Mouse (Mus musculus) liver (tissue): ENCODE data around the gene Pgpep1l.
A peak's percentile ranks its signal among the peaks of the same experiment; 100 is the strongest.

Source experiments
- DNase-seq: peaks from one replicate; pipeline ENCODE4 v3.0.0-alpha.2; 2020; ENCODE audit warnings: mixed read lengths

Gene Pgpep1l

DNA sequence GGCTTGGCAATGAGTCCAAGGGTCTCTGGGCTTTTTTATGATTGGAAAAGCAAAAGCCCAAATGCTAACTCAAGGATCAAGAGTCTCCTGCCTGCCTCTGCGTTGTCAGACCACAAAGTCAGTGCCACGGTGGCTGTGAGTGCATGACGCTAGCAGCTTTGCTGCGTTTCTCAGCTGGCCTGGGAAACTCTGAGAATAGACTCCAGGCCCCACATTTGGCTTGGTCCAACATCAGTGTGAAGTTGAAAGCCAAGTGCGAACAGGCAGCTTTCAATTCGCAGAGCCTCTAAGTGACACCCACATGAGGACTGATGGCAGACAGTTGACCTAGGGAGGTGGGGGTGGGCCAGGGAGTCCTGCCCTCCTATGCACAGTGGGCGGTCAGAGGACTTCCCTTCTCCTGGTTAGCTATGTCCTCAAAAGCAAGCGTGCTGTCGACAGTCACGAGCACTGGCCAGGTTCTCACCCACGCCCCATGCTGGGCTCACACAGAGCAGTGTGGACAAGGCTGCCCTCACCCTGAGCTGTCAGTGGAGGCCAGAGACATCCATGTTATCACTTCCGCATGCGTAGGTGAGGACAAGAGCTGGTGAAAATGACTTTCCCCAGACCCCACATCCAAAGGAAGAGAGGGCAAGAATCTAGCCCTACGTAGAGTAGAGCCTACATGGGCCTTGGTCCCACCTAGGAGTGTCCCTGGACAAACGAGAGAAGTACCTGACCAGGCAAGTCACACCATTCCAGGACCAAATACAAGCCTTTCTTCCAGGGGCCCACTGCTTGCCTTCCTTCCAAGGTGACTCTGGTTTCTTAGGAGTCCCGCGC is 5.5 kb downstream of the Pgpep1l start:
- no peak for DNase-seq

DNA sequence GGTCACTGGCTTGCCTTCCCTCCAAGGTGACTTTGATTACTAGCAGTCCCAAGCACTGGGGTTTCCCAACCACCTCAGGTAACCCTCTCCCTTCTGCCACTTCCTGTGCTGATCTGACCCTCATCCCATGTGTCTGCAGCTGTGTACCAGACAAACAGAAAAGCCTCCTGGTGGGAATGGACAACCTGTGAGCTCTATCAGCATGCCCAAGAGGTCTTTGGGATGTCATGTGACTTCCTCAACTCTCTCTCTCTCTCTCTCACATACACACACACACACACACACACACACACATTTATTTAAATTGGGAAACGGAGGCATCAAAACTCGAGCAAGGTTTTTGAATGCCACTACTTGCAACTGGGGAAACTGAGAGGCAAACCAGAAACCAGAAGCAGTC is 6.3 kb downstream of the Pgpep1l start:
- DNase-seq, result no peak

- DNase-seq, result no peak
These were observed 13.1 kb downstream of the Pgpep1l start for GRCm38 (mm10) chr7:68250902-68251301.

DNA sequence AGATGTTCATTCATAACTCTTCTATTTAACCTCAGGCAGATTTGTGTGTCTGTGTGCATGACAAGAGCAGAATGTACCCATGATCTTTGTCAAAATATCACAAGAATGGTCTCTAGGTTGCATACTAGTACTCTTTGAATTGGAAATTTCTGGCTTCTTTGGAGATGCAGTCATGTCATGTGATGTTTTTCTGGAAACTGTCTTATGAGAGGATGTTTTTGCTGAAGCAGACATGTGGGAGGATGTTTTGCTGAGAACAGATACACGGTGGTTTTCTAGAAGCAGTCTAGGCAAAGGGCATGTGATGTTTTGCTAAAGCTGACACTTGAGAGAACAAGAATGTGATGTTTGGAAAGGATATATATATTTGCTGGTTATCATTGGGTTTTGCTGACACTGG is 13.6 kb downstream of the Pgpep1l start:
- DNase-seq, result no peak

- no peak for DNase-seq
These were observed 17.8 kb downstream of the Pgpep1l start for GRCm38 (mm10) chr7:68246249-68246648.

DNA sequence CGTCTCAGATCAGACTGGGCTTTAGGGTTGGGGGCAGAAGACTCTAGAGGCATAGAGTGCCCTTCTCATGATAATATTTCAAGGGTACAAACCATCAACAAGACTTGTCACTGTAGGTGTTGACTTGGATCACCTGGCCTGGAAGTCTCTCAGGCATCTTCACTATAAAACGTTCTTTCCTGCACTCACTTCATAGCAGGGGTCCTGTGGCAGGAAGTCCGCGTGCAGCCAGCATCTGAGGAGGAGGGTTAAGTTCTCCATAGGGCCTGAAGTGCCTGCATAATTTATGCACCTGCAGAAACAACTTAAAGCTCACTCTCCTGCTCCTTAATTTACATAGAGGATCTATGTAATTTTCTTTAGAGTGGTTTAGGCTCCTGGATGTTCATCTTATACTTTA is 18.4 kb downstream of the Pgpep1l start:
- no peak for DNase-seq

DNA sequence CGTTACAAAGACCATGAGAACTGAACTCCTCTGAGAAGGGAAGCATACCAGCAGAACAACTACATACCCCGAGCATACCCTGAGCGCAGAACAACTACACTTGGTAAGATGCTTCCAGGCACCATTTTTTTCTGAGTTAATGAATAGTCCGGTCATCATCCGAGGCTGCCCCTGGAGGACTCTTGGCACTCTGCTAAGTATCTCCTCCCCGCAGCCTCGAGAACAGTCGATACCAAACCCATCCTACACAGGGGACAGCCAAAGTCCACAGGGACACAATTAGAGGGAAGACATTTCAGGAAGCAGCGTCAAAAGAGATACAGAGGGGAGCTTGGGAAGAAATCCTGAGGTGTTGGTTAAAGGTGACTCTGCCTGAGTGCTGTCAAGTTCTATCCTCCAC is 22.8 kb downstream of the Pgpep1l start:
- no peak for DNase-seq

DNA sequence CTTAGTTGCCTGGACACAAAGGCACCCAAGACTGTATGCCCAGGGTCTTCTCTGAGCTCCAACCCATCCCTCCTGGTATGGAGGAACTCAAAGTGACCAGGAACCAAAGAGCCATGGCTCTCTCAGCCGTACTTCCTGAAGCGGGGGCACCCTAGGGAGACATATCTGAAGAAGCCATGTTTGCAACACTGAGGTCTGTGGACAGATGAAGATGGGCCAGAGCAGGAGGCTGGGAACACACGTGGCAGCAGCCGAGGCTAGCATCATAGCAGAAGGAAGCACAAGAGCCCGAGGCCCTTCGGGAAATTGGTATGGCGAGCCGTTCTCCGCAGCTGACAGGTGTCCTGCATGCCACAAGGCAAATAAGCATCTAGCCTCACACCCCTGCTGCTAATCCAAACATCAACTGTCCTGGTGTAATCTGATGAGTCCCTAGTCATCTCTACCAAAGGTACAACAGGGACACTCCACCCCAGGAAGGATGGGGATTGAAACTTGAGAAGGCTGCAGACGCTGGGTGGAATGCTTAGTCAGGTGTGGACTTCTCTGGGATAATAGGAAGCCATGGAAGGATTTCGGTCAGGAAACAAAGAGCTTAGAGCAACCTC is 24.7 kb downstream of the Pgpep1l start:
- DNase-seq, result no peak

DNA sequence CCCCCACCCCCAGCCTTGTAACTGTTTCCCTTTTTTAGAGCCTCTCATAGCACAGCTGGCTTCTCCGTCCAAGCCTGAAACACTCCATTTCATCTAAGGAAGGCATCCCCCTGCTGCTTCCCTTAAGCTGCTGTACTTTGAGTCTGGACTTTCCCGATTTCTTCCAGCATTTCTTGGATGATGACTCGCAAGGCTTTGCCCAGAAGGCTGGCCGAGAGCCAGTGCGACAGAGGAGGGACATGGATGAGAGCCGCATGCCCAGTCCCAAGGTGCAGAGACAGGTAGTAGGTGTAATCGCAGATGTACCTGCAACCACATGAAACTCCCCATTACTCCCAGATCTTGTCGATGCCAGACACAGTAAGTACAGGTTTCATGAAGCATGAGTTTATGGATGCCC is 27.2 kb downstream of the Pgpep1l start:
- no peak for DNase-seq

- peak; percentile 31 for DNase-seq
These were observed 30.3 kb downstream of the Pgpep1l start for GRCm38 (mm10) chr7:68233619-68234223.

GRCm38 (mm10) chr7:68232521-68232920 is 31.5 kb downstream of the Pgpep1l start:
- no peak for DNase-seq

DNA sequence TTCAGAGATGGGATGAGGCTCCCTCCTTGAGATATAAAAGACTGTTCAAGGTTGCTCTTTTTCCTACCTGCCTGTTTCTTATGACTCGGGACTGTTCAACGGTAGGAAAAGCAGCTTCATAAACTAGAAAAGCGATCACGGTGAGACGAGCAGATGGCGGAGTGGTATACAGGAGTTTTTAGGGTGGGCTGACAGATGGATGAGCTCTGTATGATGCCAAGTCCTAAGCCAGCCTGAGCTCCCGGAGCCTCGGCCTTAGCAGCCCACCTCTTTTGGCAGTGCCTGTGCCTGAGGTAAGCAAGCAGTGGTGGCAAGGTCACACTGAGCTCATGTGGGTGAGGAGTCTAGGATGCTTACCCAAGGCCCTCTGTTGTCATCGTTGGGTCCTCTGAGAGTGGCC is 33.2 kb downstream of the Pgpep1l start:
- no peak for DNase-seq

DNA sequence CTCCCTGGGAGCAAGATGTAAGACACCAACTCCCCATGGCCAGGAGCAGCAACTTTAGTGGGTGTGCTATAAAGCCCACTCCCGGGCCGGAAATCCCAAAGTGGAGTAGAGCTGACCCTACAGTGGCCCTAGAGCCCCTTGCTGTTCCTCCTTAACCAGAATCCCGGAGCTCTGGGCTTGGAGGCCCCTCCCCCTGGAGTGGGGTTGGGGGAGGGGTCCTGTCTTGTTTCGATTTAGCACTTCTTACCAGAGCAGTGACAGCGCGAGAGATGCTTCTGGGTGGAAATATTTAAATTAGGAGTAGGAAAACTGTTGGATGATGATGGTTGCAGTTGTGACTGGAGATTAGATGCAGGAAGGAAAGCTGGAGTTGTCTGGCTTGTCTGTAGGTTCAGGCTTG is 35.5 kb downstream of the Pgpep1l start:
- DNase-seq, result no peak

DNA sequence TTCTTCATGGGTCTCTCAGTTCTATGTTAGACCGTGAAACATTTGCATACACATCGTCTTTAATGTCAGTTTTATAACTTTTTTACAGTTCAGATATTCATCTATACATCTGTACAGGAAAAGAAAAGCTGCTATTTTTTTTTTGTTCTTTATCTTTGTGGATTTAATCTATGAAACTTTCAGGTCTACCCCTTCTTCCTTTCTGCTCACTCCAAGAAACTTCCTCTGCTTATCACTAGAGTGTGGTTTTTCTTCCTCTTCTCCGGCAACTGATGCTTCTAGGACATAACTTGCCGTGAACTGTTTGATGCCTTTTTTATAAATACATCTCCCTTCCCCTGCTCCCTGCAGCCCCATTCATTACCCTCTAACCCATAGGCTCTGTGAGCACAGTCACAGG is 36.4 kb downstream of the Pgpep1l start:
- no peak for DNase-seq

- no peak for DNase-seq
These were observed 37.0 kb downstream of the Pgpep1l start for GRCm38 (mm10) chr7:68227021-68227420.

- DNase-seq, result no peak
These were observed 38.5 kb downstream of the Pgpep1l start for GRCm38 (mm10) chr7:68225427-68226054.

- DNase-seq, result no peak
These were observed 40.0 kb downstream of the Pgpep1l start for GRCm38 (mm10) chr7:68224006-68224405.

GRCm38 (mm10) chr7:68223356-68223808 is 40.7 kb downstream of the Pgpep1l start:
- DNase-seq, result no peak

DNA sequence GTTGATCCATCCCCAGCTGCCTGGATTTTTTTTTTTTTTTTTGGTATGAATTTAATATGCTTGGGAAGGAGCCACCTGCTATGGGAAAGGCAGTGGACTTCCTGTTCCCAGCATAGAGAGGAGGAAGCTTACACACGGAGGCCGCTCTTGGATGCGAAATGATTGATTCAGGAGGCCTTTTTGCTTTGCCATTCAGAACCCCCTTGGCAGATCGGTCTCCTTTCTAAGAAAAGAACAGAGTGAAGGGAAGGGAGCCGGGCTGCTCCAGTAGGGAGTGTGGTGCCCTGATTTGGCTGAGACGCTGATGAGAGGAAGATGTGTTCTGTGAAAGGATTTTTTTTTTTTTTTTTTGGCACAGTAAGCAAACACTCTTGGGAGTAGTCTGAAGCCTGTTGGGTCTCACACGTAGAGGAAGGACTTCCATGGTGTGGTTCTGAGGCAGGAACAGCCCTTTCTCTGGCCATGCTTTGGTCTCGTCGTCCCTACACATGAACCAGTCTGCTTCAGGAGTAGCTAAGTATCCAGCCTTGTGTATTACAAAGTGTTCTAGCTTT is 42.3 kb downstream of the Pgpep1l start:
- no peak for DNase-seq

DNA sequence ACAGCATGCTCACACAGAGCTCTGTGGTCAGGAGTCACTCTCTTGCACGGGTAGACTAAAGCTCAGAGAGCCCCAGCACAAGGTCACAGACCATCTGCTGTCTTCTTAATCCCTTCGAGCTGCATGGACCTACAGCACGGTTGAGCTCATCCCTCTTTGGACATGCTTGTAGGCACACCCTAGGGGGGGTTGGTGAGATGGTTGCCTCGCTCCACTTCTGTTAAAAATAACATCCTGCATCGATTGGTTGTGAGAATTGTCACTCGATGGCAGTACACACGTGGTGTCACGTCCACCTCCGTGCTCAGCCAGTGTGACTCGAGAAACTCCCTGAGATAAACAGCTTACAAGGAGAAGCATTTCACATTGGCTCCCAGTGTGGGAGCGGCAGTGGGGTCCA is 45.2 kb downstream of the Pgpep1l start:
- DNase-seq, result no peak

DNA sequence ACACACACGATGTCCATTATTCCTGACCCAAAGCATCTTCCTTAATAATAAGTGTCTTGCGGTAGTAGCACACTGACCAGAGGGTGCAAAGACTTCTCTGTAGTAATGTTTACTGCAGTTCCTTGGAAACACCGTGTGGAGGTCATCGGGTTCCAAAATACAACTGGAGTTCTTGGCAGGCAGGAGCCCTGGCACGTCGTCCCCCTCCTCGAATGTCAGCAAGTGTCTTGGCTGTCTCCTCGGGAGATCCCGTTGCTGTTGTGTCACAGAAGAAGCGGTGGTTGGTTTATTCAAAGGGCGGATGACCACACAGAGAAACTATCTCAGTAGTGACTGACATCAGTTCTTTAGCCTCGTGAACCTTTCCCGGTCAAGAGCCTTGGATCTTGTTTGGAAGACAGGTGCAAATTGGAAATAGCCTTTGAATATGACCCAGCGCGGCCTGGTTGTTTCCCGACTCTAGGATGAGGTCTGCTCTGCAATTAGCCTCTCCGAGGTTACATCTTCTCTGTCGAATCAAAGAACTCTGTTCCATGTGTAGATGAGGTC is 48.4 kb downstream of the Pgpep1l start:
- no peak for DNase-seq

- no peak for DNase-seq
These were observed 50.2 kb downstream of the Pgpep1l start for GRCm38 (mm10) chr7:68213842-68214241.

- no peak for DNase-seq
These were observed 52.1 kb downstream of the Pgpep1l start for GRCm38 (mm10) chr7:68211883-68212282.
